Mouse (Mus musculus) myocyte (in vitro differentiated cells): ENCODE results near the gene Tppp. TPM values are rescaled to one million over a fixed set of nuclear protein-coding genes. Genes with fewer than 3 reads are reported as not detected.
"Not testable (repeated sequence)": the region's sequence is repeated elsewhere in the genome, so short reads cannot be mapped to it uniquely, and the experiment has no call there.

Experiments
- H3K27me3 ChIP-seq: one replicate; pipeline ENCODE4 v1.6.1; 2011; ENCODE audit not compliant: control insufficient read depth, insufficient read depth, insufficient read length
- H3K36me3 ChIP-seq: one replicate; pipeline ENCODE4 v1.6.1; 2011; ENCODE audit not compliant: control insufficient read depth, insufficient read depth
- H3K4me2 ChIP-seq: one replicate; pipeline ENCODE4 v1.6.1; 2011; ENCODE audit warnings: low read depth, control low read depth
- H3K4me3 ChIP-seq: one replicate; pipeline ENCODE4 v1.5.1; 2011; ENCODE audit warnings: mild to moderate bottlenecking, control low read depth, moderate library complexity
- H3K79me2 ChIP-seq: one replicate; pipeline ENCODE4 v1.6.1; 2011; ENCODE audit not compliant: control insufficient read depth, insufficient read depth
- H3ac ChIP-seq: one replicate; pipeline ENCODE4 v1.6.1; 2011; ENCODE audit not compliant: control insufficient read depth, insufficient read length
- CEBPB ChIP-seq: IDR thresholded peaks from 2 replicates; pipeline ENCODE4 v1.6.1; 2011; ENCODE audit warnings: mild to moderate bottlenecking, moderate library complexity; ENCODE audit not compliant: poor library complexity, insufficient read depth, severe bottlenecking
- E2F4 ChIP-seq: IDR thresholded peaks from one replicate; pipeline ENCODE4 v1.6.1; 2011; ENCODE audit warnings: mild to moderate bottlenecking, control low read depth, moderate library complexity; ENCODE audit not compliant: insufficient read depth
- MAX ChIP-seq: IDR thresholded peaks from one replicate; pipeline ENCODE4 v1.6.1; 2011; ENCODE audit warnings: low read depth, mild to moderate bottlenecking, control low read depth
- MYOD1 ChIP-seq, 3 experiments: IDR thresholded peaks; one replicate each; pipeline ENCODE4 v1.6.1; 2011; ENCODE audit warnings: control low read depth in 2 of 3, low read depth in 2 of 3, mild to moderate bottlenecking in 2 of 3, moderate library complexity in 1 of 3; ENCODE audit not compliant: insufficient read length in 2 of 3, control insufficient read depth in 1 of 3
- MYOG ChIP-seq, 3 experiments: IDR thresholded peaks; one replicate each; pipeline ENCODE4 v1.6.1; 2011; ENCODE audit warnings: control low read depth in 2 of 3, low read depth in 2 of 3, mild to moderate bottlenecking in 2 of 3; ENCODE audit not compliant: insufficient read length in 2 of 3, control insufficient read depth in 1 of 3, insufficient read depth in 1 of 3
- POLR2A ChIP-seq: IDR thresholded peaks from one replicate; pipeline ENCODE4 v1.6.1; 2011; ENCODE audit warnings: low read depth, mild to moderate bottlenecking, control low read depth, moderate library complexity; ENCODE audit not compliant: insufficient read length
- POLR2AphosphoS2 ChIP-seq: IDR thresholded peaks from one replicate; pipeline ENCODE4 v1.6.1; 2011; ENCODE audit warnings: low read depth, control low read depth; ENCODE audit not compliant: insufficient read length
- REST ChIP-seq: IDR thresholded peaks from one replicate; pipeline ENCODE4 v1.6.1; 2011; ENCODE audit warnings: mild to moderate bottlenecking, control low read depth, moderate library complexity; ENCODE audit not compliant: insufficient read depth, insufficient read length
- SRF ChIP-seq: IDR thresholded peaks from one replicate; pipeline ENCODE4 v1.6.1; 2011; ENCODE audit warnings: low read depth; ENCODE audit not compliant: control insufficient read depth, insufficient read length
- TCF12 ChIP-seq: IDR thresholded peaks from one replicate; pipeline ENCODE4 v1.6.1; 2011; ENCODE audit warnings: mild to moderate bottlenecking, control low read depth; ENCODE audit not compliant: poor library complexity, insufficient read depth, severe bottlenecking
- TCF3 ChIP-seq: IDR thresholded peaks from one replicate; pipeline ENCODE4 v1.6.1; 2011; ENCODE audit warnings: low read depth, control low read depth; ENCODE audit not compliant: insufficient read length
- USF1 ChIP-seq: IDR thresholded peaks from one replicate; pipeline ENCODE4 v1.6.1; 2011; ENCODE audit warnings: low read depth, mild to moderate bottlenecking, control low read depth, moderate library complexity
- polyA plus RNA-seq: library from polyadenylated mRNA; unstranded; fragments of >200 nt; fragmentation: generic; extraction: Trizol; gene quantifications from one replicate; pipeline ENCODE4 v1.2.1, GENCODE M21; 2012; ENCODE audit warnings: missing spikeins

Tppp gene
- polyA plus RNA-seq, 1 experiment: not detected

GRCm38 (mm10) chr13:73991267-73991666 is 17.9 kb upstream of the Tppp start:
- H3ac ChIP-seq: no peak overlapping the region
- no peaks in the 10 kb centered on the region for H3K36me3 ChIP-seq
- no peaks in the 10 kb centered on the region for H3K79me2 ChIP-seq
- no peak overlapping the region for H3K4me3 ChIP-seq
- peaks cover 11% of the 10 kb centered on the region for H3K27me3 ChIP-seq
- TF ChIP-seq POLR2A: no peak
- TF ChIP-seq USF1: no peak
- TF ChIP-seq TCF12: no peak
- no peak overlapping the region for H3K4me2 ChIP-seq

GRCm38 (mm10) chr13:73996456-73996855 is 12.8 kb upstream of the Tppp start:
- Histone ChIP-seq H3K4me2 (no peak overlapping the region), H3K27me3 (peaks cover 21% of the 10 kb centered on the region), H3K36me3 (no peaks in the 10 kb centered on the region), H3ac (no peak overlapping the region), H3K79me2 (no peaks in the 10 kb centered on the region), H3K4me3 (no peak overlapping the region)
- TF ChIP-seq TCF12 (no peak), REST (no peak), TCF3 (no peak), MAX (no peak), E2F4 (no peak), MYOD1 (IDR thresholded peaks at IDR 0.05; ENCODE audit: control insufficient read depth in 1 of 3, insufficient read length in 2 of 3, low read depth in 2 of 3) (no peak), CEBPB (no peak)

GRCm38 (mm10) chr13:74000519-74000918 is 8.7 kb upstream of the Tppp start:
- TF ChIP-seq MYOG (IDR thresholded peaks at IDR 0.05; ENCODE audit: control insufficient read depth in 1 of 3, insufficient read depth in 1 of 3, insufficient read length in 2 of 3, low read depth in 2 of 3) (no peak), CEBPB (no peak), TCF12 (no peak), REST (no peak), MYOD1 (IDR thresholded peaks at IDR 0.05; ENCODE audit: control insufficient read depth in 1 of 3, insufficient read length in 2 of 3, low read depth in 2 of 3) (no peak), SRF (no peak), POLR2A (no peak), MAX (no peak), POLR2AphosphoS2 (no peak), E2F4 (no peak), TCF3 (no peak), USF1 (no peak)
- H3ac ChIP-seq: no peak overlapping the region
- H3K79me2 ChIP-seq: no peaks in the 10 kb centered on the region
- H3K36me3 ChIP-seq: no peaks in the 10 kb centered on the region
- H3K27me3 ChIP-seq: peaks cover 21% of the 10 kb centered on the region
- no peak overlapping the region for H3K4me2 ChIP-seq
- no peak overlapping the region for H3K4me3 ChIP-seq

- Histone ChIP-seq H3K36me3 (no peaks in the 10 kb centered on the region), H3K27me3 (peaks cover 21% of the 10 kb centered on the region)
- no peak for TF ChIP-seq REST
- no peak for TF ChIP-seq POLR2A
- TF ChIP-seq USF1: no peak
- no peak for TF ChIP-seq MYOD1 (IDR thresholded peaks at IDR 0.05; ENCODE audit: control insufficient read depth in 1 of 3, insufficient read length in 2 of 3, low read depth in 2 of 3)
- no peak for TF ChIP-seq SRF
Measured at GRCm38 (mm10) chr13:74000961-74001360, 8.2 kb upstream of the Tppp start.

GRCm38 (mm10) chr13:74001492-74001891 is 7.7 kb upstream of the Tppp start:
- H3K79me2 ChIP-seq: no peaks in the 10 kb centered on the region
- no peak overlapping the region for H3K4me2 ChIP-seq
- no peak overlapping the region for H3ac ChIP-seq
- peaks cover 16% of the 10 kb centered on the region for H3K27me3 ChIP-seq
- TF ChIP-seq POLR2AphosphoS2 (no peak), E2F4 (no peak), TCF3 (no peak), TCF12 (no peak), MAX (no peak), CEBPB (no peak), REST (no peak)
- no peak overlapping the region for H3K4me3 ChIP-seq
- no peaks in the 10 kb centered on the region for H3K36me3 ChIP-seq

More at GRCm38 (mm10) chr13:74000961-74001360, 8.2 kb upstream of the Tppp start:
- Histone ChIP-seq H3ac (no peak overlapping the region), H3K79me2 (no peaks in the 10 kb centered on the region), H3K4me3 (no peak overlapping the region), H3K4me2 (no peak overlapping the region)

- not testable (repeated sequence) for H3K4me3 ChIP-seq, H3K36me3 ChIP-seq, H3K79me2 ChIP-seq, H3K4me2 ChIP-seq, H3ac ChIP-seq
- peaks cover 10% of the 10 kb centered on the region for H3K27me3 ChIP-seq
Measured at GRCm38 (mm10) chr13:74006881-74007280, 2.3 kb upstream of the Tppp start.

GRCm38 (mm10) chr13:74008216-74008615 is 991 bp upstream of the Tppp start:
- not testable (repeated sequence) for H3K36me3 ChIP-seq, H3K79me2 ChIP-seq, H3K4me2 ChIP-seq, H3K4me3 ChIP-seq, H3ac ChIP-seq
- H3K27me3 ChIP-seq: peaks cover 13% of the 10 kb centered on the region
